Mouse (Mus musculus): ENCODE data around the gene Clec16a. TPM values are rescaled to one million over a fixed set of nuclear protein-coding genes. Genes with fewer than 3 reads are reported as not detected.

Gene Clec16a
- polyA plus RNA-seq, 1 experiment from 2014 or later: 31.0 TPM

DNA sequence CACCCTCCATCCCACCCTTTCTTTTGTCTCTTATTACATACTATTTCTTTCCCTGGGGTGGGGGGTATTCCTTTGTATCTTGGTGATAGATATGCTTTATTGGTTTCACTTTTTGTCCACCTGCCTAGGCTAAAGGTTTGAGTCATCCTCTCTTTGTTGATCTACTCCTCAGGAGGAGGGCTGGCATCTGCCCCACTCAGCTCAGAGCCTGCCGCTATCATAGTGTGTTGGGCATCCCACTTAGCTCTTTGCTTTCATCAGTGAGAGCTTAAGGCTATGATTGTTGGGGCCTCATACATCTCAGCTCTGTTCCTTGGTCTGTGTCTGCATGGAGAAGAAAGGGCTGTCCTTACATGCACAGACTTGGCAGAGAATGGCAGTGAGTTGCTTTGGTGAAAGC lies 81.0 kb downstream of the Clec16a start:
- Histone ChIP-seq H3K4me2 (ENCODE audit: low read depth, low read length) (no peak overlapping the region), H3K9ac (ENCODE audit: low read length) (no peak overlapping the region), H3K36me3 (ENCODE audit: control insufficient read depth, insufficient read depth, low read length) (no peaks in the 10 kb centered on the region), H3K4me1 (ENCODE audit: control insufficient read depth, insufficient read depth, low read length) (peaks cover 25% of the 10 kb centered on the region), H3K27me3 (ENCODE audit: control insufficient read depth, insufficient read depth, low read length) (no peaks in the 10 kb centered on the region), H3K27ac (ENCODE audit: low read length) (no peak overlapping the region), H3K9me3 (replicated peaks; ENCODE audit: control insufficient read depth, low read length) (no peaks in the 10 kb centered on the region), H3K4me3 (replicated peaks; ENCODE audit: low read length) (no peak overlapping the region)
- ATAC-seq (ENCODE audit: insufficient read depth, low FRiP score): no peak
- WGBS: 88% methylated on average over 1 of the region's 1 CpGs

DNA sequence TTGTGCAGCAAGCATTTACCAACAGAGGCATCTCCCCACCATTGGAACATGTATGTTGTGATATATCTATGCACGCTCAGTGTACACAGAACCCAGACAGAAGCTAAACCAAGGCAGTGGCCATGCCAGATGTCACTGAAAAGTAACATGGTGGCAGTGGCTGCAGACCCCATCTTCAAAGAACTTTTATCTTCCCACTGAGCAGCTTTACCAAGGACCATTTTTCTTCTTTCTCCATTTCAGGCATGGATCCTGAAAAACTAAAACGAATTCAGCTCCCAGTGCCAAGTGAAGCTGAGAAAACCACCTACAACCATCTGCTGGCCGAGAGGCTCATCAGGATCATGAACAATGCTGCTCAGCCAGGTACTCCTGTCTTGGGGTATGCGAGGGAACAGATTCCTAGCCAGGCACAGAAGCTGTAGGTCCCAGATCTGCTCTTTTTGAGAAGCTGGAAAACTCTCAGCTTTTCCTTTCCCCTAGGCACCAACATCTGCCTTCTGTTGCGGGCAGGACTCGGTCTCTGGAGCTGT lies 82.1 kb downstream of the Clec16a start:
- ATAC-seq (ENCODE audit: insufficient read depth, low FRiP score): no peak
- Histone ChIP-seq H3K4me3 (replicated peaks; ENCODE audit: low read length) (no peak overlapping the region), H3K36me3 (ENCODE audit: control insufficient read depth, insufficient read depth, low read length) (no peaks in the 10 kb centered on the region), H3K27ac (ENCODE audit: low read length) (no peak overlapping the region), H3K9ac (ENCODE audit: low read length) (no peak overlapping the region), H3K27me3 (ENCODE audit: control insufficient read depth, insufficient read depth, low read length) (no peaks in the 10 kb centered on the region), H3K4me2 (ENCODE audit: low read depth, low read length) (no peak overlapping the region), H3K4me1 (ENCODE audit: control insufficient read depth, insufficient read depth, low read length) (peaks cover 21% of the 10 kb centered on the region), H3K9me3 (replicated peaks; ENCODE audit: control insufficient read depth, low read length) (no peaks in the 10 kb centered on the region)
- WGBS: 91% methylated on average over 6 of the region's 6 CpGs

DNA sequence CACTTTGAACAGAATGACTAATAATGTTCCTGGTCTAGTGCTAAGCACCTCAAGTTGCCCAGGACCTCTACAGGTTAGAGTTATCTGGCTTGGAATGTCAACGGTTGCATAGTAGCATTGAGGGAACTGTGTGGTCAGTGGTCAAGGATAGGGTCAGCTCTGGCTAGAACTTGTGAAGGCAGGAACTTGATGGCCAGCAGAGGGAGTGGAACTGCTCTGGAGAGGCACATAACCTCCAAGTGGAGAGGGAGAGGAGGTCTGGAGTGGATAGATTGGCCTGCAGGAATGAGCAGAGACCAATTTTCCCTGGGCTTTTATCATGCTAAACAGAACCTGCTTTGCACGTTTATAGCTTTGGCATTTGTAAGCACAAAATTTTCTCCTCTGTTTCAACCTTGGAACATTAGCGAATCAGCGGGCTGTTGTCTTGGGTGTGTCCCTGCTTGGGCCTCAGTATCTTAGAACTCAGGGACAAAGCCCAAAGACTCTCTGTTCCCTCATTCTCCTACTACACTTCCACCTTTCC lies 83.0 kb downstream of the Clec16a start:
- H3K27ac ChIP-seq (ENCODE audit: low read length): 0 out of 2 replicates have a peak overlapping the region, but pooled peaks have one; percentile 29

DNA sequence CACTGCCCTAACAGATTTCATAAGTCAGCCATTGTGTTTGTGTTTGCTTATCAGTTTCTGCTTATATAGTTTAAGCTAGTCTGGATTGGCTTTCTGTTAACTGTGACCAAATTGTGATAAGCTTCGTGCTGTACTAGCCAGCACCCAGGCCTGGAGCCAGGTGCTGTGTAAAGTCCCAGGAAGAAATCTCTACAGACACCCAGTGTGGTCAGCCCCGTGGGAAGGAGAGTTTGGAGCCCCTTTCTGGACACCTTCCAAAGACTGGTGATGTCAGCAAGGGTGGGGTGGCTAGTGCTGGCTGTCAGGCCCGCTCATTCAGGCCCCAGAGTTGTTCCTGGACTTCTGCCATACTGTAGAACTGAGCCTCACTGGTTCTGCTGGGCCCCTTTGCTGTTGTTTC lies 83.8 kb downstream of the Clec16a start:
- H3K27ac ChIP-seq (ENCODE audit: low read length): peak overlapping the region; percentile 64
- WGBS: 29% methylated on average over 3 of the region's 3 CpGs

More for the DNA sequence above, 83.0 kb downstream of the Clec16a start:
- H3K4me3 ChIP-seq (replicated peaks; ENCODE audit: low read length): no peak overlapping the region
- no peak for ATAC-seq (ENCODE audit: insufficient read depth, low FRiP score)
- no peak overlapping the region for H3K4me2 ChIP-seq (ENCODE audit: low read depth, low read length)
- 72% methylated on average over 4 of the region's 4 CpGs for WGBS
- H3K4me1 ChIP-seq (ENCODE audit: control insufficient read depth, insufficient read depth, low read length): peaks cover 21% of the 10 kb centered on the region
- H3K36me3 ChIP-seq (ENCODE audit: control insufficient read depth, insufficient read depth, low read length): no peaks in the 10 kb centered on the region
- no peaks in the 10 kb centered on the region for H3K9me3 ChIP-seq (replicated peaks; ENCODE audit: control insufficient read depth, low read length)
- no peak overlapping the region for H3K9ac ChIP-seq (ENCODE audit: low read length)
- no peaks in the 10 kb centered on the region for H3K27me3 ChIP-seq (ENCODE audit: control insufficient read depth, insufficient read depth, low read length)

DNA sequence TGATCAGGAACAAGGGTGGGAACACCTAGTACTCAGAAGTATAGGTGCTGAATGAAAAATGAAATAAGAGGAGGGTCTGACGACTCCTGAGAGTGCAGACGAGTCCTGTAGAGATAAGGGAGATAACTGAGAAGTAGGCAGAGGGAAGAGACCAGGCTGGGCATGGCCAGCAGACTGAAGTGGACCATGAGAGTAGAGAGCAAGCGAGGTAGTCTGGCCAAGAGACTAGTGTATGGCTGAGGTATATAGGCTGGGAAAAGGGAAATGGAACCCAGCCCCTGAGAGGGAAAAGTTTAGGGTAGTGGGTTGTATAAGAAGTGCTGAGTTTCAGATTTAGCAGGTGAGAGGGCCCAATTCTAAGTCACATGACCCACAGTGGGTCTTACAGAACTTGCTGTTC lies 84.2 kb downstream of the Clec16a start:
- 63% methylated on average over 3 of the region's 3 CpGs for WGBS
- H3K27me3 ChIP-seq (ENCODE audit: control insufficient read depth, insufficient read depth, low read length): no peaks in the 10 kb centered on the region
- H3K9me3 ChIP-seq (replicated peaks; ENCODE audit: control insufficient read depth, low read length): no peaks in the 10 kb centered on the region
- peak overlapping the region; percentile 29; the same call in 1 of the 2 replicates for H3K9ac ChIP-seq (ENCODE audit: low read length)
- H3K36me3 ChIP-seq (ENCODE audit: control insufficient read depth, insufficient read depth, low read length): no peaks in the 10 kb centered on the region
- no peak overlapping the region for H3K4me2 ChIP-seq (ENCODE audit: low read depth, low read length)
- peak; percentile 18; the same call in 1 of the 2 replicates for ATAC-seq (ENCODE audit: insufficient read depth, low FRiP score)
- peak overlapping the region; percentile 64 for H3K27ac ChIP-seq (ENCODE audit: low read length)
- H3K4me3 ChIP-seq (replicated peaks; ENCODE audit: low read length): no peak overlapping the region
- peaks cover 21% of the 10 kb centered on the region for H3K4me1 ChIP-seq (ENCODE audit: control insufficient read depth, insufficient read depth, low read length)

More for the DNA sequence above, 83.8 kb downstream of the Clec16a start:
- peak overlapping the region; percentile 29; the same call in 1 of the 2 replicates for H3K9ac ChIP-seq (ENCODE audit: low read length)
- H3K4me1 ChIP-seq (ENCODE audit: control insufficient read depth, insufficient read depth, low read length): peaks cover 21% of the 10 kb centered on the region
- H3K27me3 ChIP-seq (ENCODE audit: control insufficient read depth, insufficient read depth, low read length): no peaks in the 10 kb centered on the region
- no peaks in the 10 kb centered on the region for H3K36me3 ChIP-seq (ENCODE audit: control insufficient read depth, insufficient read depth, low read length)
- peak; percentile 92 for ATAC-seq (ENCODE audit: insufficient read depth, low FRiP score)
- H3K4me3 ChIP-seq (replicated peaks; ENCODE audit: low read length): no peak overlapping the region
- H3K9me3 ChIP-seq (replicated peaks; ENCODE audit: control insufficient read depth, low read length): no peaks in the 10 kb centered on the region
- no peak overlapping the region for H3K4me2 ChIP-seq (ENCODE audit: low read depth, low read length)

DNA sequence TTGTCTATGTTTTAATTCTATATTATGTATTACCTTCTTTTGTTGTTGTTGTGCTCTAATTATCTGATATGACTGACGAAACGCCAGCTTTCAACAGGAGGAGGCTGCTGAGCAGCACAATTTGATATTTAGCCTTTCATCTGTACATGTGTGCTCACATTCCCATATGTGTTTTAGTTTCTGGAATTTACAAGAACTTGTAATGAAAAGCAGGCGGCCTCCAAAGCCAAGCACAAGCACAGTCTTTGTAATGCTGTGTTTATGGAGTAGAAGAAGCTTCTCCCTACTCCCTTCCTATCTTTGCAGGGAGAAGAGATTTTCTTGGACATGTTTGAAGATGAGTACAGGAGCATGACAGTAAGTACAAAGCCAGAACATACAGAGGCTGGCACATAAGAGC lies 89.8 kb downstream of the Clec16a start:
- ATAC-seq (ENCODE audit: insufficient read depth, low FRiP score): no peak
- Histone ChIP-seq H3K27me3 (ENCODE audit: control insufficient read depth, insufficient read depth, low read length) (no peaks in the 10 kb centered on the region), H3K36me3 (ENCODE audit: control insufficient read depth, insufficient read depth, low read length) (no peaks in the 10 kb centered on the region), H3K4me2 (ENCODE audit: low read depth, low read length) (no peak overlapping the region), H3K9ac (ENCODE audit: low read length) (no peak overlapping the region), H3K4me1 (ENCODE audit: control insufficient read depth, insufficient read depth, low read length) (peaks cover 10% of the 10 kb centered on the region), H3K9me3 (replicated peaks; ENCODE audit: control insufficient read depth, low read length) (no peaks in the 10 kb centered on the region), H3K27ac (ENCODE audit: low read length) (no peak overlapping the region), H3K4me3 (replicated peaks; ENCODE audit: low read length) (no peak overlapping the region)
- 92% methylated on average over 3 of the region's 3 CpGs for WGBS

DNA sequence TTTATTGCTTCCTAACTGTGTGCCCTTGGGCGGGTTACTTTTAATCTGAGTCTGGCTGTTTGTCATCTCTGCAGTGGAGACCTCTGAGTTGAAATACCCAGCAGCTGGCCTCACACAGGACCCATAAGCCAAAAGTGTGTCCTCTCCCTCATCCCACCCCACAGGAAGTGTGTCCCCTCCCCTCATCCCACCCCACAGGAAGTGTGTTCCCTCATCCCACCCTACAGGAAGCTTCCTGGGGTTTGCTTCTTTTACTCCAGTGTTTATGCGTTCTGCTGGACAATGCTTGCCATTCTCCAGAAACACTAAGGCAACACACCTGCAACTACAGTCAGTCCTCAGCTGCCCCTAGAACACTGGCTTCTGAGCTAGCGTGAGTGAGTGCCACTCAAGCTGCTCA lies 92.8 kb downstream of the Clec16a start:
- Histone ChIP-seq H3K36me3 (ENCODE audit: control insufficient read depth, insufficient read depth, low read length) (no peaks in the 10 kb centered on the region), H3K4me3 (replicated peaks; ENCODE audit: low read length) (no peak overlapping the region), H3K9ac (ENCODE audit: low read length) (peak overlapping the region; percentile 17; the same call in 1 of the 2 replicates), H3K27ac (ENCODE audit: low read length) (peak overlapping the region; percentile 30; the same call in 1 of the 2 replicates), H3K27me3 (ENCODE audit: control insufficient read depth, insufficient read depth, low read length) (no peaks in the 10 kb centered on the region), H3K9me3 (replicated peaks; ENCODE audit: control insufficient read depth, low read length) (no peaks in the 10 kb centered on the region), H3K4me1 (ENCODE audit: control insufficient read depth, insufficient read depth, low read length) (peaks cover 13% of the 10 kb centered on the region), H3K4me2 (ENCODE audit: low read depth, low read length) (no peak overlapping the region)
- no peak for ATAC-seq (ENCODE audit: insufficient read depth, low FRiP score)
- WGBS: 49% methylated on average over 3 of the region's 3 CpGs

DNA sequence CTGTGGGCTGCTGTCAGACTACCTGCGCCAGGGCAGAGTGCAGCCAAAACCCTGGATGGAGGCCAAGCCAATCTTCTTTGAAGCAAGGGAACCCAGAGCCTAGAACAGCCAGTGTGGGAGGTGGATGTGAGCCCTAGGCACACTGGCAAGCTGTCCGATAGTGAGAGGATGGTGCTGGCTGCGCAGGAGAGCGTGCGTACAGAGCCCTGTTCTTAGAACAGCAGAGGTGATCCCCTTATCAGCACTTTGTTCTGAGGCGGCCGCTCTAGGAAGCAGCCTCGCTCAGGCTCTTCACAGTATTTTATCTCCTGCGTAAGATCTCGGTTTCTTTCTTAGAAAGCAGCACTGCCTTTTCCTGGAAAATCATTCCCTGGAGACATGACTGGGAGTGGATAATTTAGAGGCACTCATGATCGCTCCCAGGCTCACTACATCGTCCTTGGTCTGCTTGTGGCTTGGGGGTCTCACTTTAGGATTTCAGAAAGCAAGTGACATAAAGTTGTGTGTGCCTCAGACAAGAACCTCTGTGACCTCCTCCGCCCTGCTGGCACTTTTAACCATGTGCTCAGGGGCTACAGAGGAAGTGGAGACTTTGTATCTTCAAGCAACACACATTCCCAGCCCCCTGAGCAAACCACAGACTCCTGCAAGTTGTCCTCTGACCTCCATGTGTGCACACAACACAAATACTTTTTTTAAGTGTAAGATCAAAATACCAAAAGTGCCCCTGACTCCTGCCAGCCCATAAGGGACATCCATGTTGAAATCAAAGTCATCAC lies 94.2 kb downstream of the Clec16a start:
- peaks cover 13% of the 10 kb centered on the region for H3K4me1 ChIP-seq (ENCODE audit: control insufficient read depth, insufficient read depth, low read length)
- H3K4me3 ChIP-seq (replicated peaks; ENCODE audit: low read length): no peak overlapping the region
- no peaks in the 10 kb centered on the region for H3K27me3 ChIP-seq (ENCODE audit: control insufficient read depth, insufficient read depth, low read length)
- no peak overlapping the region for H3K27ac ChIP-seq (ENCODE audit: low read length)
- no peak overlapping the region for H3K9ac ChIP-seq (ENCODE audit: low read length)
- H3K9me3 ChIP-seq (replicated peaks; ENCODE audit: control insufficient read depth, low read length): no peaks in the 10 kb centered on the region
- no peaks in the 10 kb centered on the region for H3K36me3 ChIP-seq (ENCODE audit: control insufficient read depth, insufficient read depth, low read length)
- ATAC-seq (ENCODE audit: insufficient read depth, low FRiP score): no peak
- 67% methylated on average over 13 of the region's 13 CpGs for WGBS
- no peak overlapping the region for H3K4me2 ChIP-seq (ENCODE audit: low read depth, low read length)

DNA sequence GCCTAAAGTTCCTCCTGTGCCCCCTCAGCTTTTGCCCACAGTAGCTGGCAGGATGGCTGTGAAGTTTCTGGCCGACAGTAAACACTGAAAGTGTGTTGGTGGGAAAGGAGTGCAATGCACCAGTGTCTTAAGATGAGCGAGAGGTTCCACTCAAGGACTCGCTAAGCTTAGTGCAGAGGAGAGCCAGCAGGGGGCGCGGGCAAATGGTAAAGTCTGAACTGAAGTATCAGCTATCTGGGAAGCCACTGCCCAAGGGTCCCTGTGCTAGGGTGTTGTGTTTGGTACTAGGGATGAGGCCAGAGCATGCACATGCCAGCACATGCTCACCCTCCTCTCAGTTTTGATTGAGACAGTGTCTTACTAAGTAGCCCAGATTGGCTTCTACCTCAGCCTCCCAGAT lies 94.9 kb downstream of the Clec16a start:
- no peak overlapping the region for H3K4me2 ChIP-seq (ENCODE audit: low read depth, low read length)
- H3K9me3 ChIP-seq (replicated peaks; ENCODE audit: control insufficient read depth, low read length): no peaks in the 10 kb centered on the region
- H3K9ac ChIP-seq (ENCODE audit: low read length): no peak overlapping the region
- no peak overlapping the region for H3K4me3 ChIP-seq (replicated peaks; ENCODE audit: low read length)
- H3K27ac ChIP-seq (ENCODE audit: low read length): no peak overlapping the region
- 5% methylated on average over 5 of the region's 5 CpGs for WGBS
- ATAC-seq (ENCODE audit: insufficient read depth, low FRiP score): peak; percentile 55; the same call in 1 of the 2 replicates
- peaks cover 13% of the 10 kb centered on the region for H3K4me1 ChIP-seq (ENCODE audit: control insufficient read depth, insufficient read depth, low read length)
- H3K27me3 ChIP-seq (ENCODE audit: control insufficient read depth, insufficient read depth, low read length): no peaks in the 10 kb centered on the region
- H3K36me3 ChIP-seq (ENCODE audit: control insufficient read depth, insufficient read depth, low read length): no peaks in the 10 kb centered on the region
